Mouse (Mus musculus): Measurements from ENCODE around the gene Itga2b.
A peak's percentile ranks its signal among the peaks of the same experiment; 100 is the strongest.

Itga2b gene

GRCm38 (mm10) chr11:102437120-102438061, 32.5 kb downstream of the Itga2b start:
- peak; percentile 88 to 91 for DNase-seq (ENCODE audit: inconsistent age in 2 of 2, low spot score in 1 of 2)

- DNase-seq (ENCODE audit: inconsistent age in 2 of 2, low spot score in 1 of 2) = no peak
These were observed 33.5 kb downstream of the Itga2b start for GRCm38 (mm10) chr11:102436471-102436790.

GRCm38 (mm10) chr11:102435754-102436470, 34.0 kb downstream of the Itga2b start:
- DNase-seq (ENCODE audit: inconsistent age in 2 of 2, low spot score in 1 of 2) = peak; percentile 69 to 85

- peak in 1 of 2 experiments; percentile 36 for DNase-seq (ENCODE audit: inconsistent age in 2 of 2, low spot score in 1 of 2)
These were observed 34.9 kb downstream of the Itga2b start for GRCm38 (mm10) chr11:102434816-102435705.

- peak; percentile 87 to 96 for DNase-seq (ENCODE audit: inconsistent age in 2 of 2, low spot score in 1 of 2)
These were observed 35.5 kb downstream of the Itga2b start for GRCm38 (mm10) chr11:102434406-102434805.

GRCm38 (mm10) chr11:102433866-102434265, 36.1 kb downstream of the Itga2b start:
- peak in 1 of 2 experiments; percentile 25 for DNase-seq (ENCODE audit: inconsistent age in 2 of 2, low spot score in 1 of 2)

GRCm38 (mm10) chr11:102432896-102433295, 37.0 kb downstream of the Itga2b start:
- peak; percentile 94 to 95 for DNase-seq (ENCODE audit: inconsistent age in 2 of 2, low spot score in 1 of 2)

- DNase-seq (ENCODE audit: inconsistent age in 2 of 2, low spot score in 1 of 2) = peak; percentile 59 to 80
These were observed 37.6 kb downstream of the Itga2b start for GRCm38 (mm10) chr11:102432115-102432843.

- DNase-seq (ENCODE audit: inconsistent age in 2 of 2, low spot score in 1 of 2) = peak; percentile 27 to 61
These were observed 38.2 kb downstream of the Itga2b start for GRCm38 (mm10) chr11:102431728-102432114.

GRCm38 (mm10) chr11:102431018-102431645, 38.8 kb downstream of the Itga2b start:
- peak; percentile 83 to 95 for DNase-seq (ENCODE audit: inconsistent age in 2 of 2, low spot score in 1 of 2)

GRCm38 (mm10) chr11:102430121-102431017, 39.6 kb downstream of the Itga2b start, which contains the start of gene Grn:
Gene Grn, plus strand, starts transcription at chr11:102430315.
- DNase-seq (ENCODE audit: inconsistent age in 2 of 2, low spot score in 1 of 2) = peak; percentile 93 to 96

- DNase-seq (ENCODE audit: inconsistent age in 2 of 2, low spot score in 1 of 2) = peak in 1 of 2 experiments; percentile 48
These were observed 40.4 kb downstream of the Itga2b start for GRCm38 (mm10) chr11:102429551-102429950.

- no peak for DNase-seq (ENCODE audit: inconsistent age in 2 of 2, low spot score in 1 of 2)
These were observed 40.9 kb downstream of the Itga2b start for GRCm38 (mm10) chr11:102428981-102429540.

GRCm38 (mm10) chr11:102425555-102426316, 44.2 kb downstream of the Itga2b start:
- DNase-seq (ENCODE audit: inconsistent age in 2 of 2, low spot score in 1 of 2) = no peak

GRCm38 (mm10) chr11:102424666-102425065, 45.3 kb downstream of the Itga2b start:
- DNase-seq (ENCODE audit: inconsistent age in 2 of 2, low spot score in 1 of 2) = peak; percentile 57

- no peak for DNase-seq (ENCODE audit: inconsistent age in 2 of 2, low spot score in 1 of 2)
These were observed 48.4 kb downstream of the Itga2b start for GRCm38 (mm10) chr11:102421559-102421958.

- DNase-seq (ENCODE audit: inconsistent age in 2 of 2, low spot score in 1 of 2) = peak; percentile 67 to 91
These were observed 51.0 kb downstream of the Itga2b start for GRCm38 (mm10) chr11:102418887-102419286.

- DNase-seq (ENCODE audit: inconsistent age in 2 of 2, low spot score in 1 of 2) = no peak
These were observed 52.8 kb downstream of the Itga2b start for GRCm38 (mm10) chr11:102417160-102417559.
